Mouse (Mus musculus): ENCODE results near the gene Slc35f4.
"Not testable (repeated sequence)": the region's sequence is repeated elsewhere in the genome, so short reads cannot be mapped to it uniquely, and the experiment has no call there.

The Slc35f4 gene

GRCm38 (mm10) chr14:49283784-49284655, 241.8 kb downstream of the Slc35f4 start:
- DNase-seq (ENCODE audit: low read depth in 2 of 2, low spot score in 2 of 2) = no peak

GRCm38 (mm10) chr14:49278880-49279279, 247.0 kb downstream of the Slc35f4 start:
- no peak for DNase-seq (ENCODE audit: low read depth in 2 of 2, low spot score in 2 of 2)

DNA sequence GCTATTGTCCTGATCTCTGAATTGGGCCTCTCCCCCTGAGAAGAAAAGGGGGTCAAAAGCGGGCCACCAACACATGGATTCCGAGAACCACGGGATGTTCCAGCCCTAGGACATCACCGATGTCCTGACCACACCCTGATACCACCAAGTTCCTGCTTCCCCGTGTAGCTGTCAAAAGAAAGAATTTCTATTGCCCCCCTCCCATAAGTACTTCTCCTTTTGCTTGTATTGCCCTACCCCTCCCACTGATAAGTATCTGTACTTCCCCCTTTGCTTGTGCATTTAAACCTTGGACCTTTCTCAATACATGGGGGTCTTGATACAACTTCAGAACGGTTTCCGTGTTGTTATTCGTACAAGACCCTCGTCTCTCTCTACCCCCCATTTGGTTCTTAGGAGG, 247.4 kb downstream of the Slc35f4 start:
- DNase-seq (ENCODE audit: low read depth in 2 of 2, low spot score in 2 of 2) = not testable (repeated sequence)

DNA sequence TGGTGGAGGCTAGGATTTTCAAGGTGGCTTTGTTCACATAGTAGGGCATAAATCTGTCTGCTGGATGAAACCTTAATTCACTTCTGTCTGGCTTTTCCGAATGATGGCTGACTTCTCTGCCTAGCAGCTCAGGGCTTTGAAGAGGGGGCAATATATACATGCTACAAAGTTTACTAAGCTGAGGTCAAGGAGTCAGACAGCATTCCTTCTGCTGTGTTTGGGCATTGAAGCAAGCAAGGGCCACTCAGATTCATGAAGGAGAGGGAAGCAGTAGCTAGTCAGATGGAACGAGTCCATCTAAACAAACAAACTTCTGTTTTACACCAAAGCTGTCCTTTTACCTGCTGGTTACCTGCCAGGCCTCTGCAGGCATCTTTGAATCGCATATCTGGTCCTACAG, 248.2 kb downstream of the Slc35f4 start:
- no peak for DNase-seq (ENCODE audit: low read depth in 2 of 2, low spot score in 2 of 2)

GRCm38 (mm10) chr14:49275376-49275775, 250.5 kb downstream of the Slc35f4 start:
- no peak for DNase-seq (ENCODE audit: low read depth in 2 of 2, low spot score in 2 of 2)

GRCm38 (mm10) chr14:49265286-49266002, 260.4 kb downstream of the Slc35f4 start:
- DNase-seq (ENCODE audit: low read depth in 2 of 2, low spot score in 2 of 2) = no peak
